Mouse (Mus musculus): Measurements from ENCODE around the gene Rnase13. TPM values are rescaled to one million over a fixed set of nuclear protein-coding genes. Genes with fewer than 3 reads are reported as not detected.

Rnase13 gene
- polyA plus RNA-seq (2015; fragmentation: Nextera tagmentation; extraction: Ambion mirVana) = not detected in 2 replicates

- no peaks in the 10 kb centered on the region for H3K27me3 ChIP-seq
- 84% methylated on average over 7 of the region's 7 CpGs for WGBS
- no peak for ATAC-seq (ENCODE audit: insufficient number of reproducible peaks, insufficient read depth, low FRiP score, low TSS enrichment, low read depth)
- H3K27ac ChIP-seq = peak within 1 kb of the TSS; percentile 33; the same call in 1 of the 2 replicates
- H3K4me1 ChIP-seq = peaks cover 22% of the 10 kb centered on the region
- no peak within 1 kb of the TSS for H3K4me2 ChIP-seq
- H3K36me3 ChIP-seq = no peaks in the 10 kb centered on the region
- H3K4me3 ChIP-seq = no peak within 1 kb of the TSS
- H3K9me3 ChIP-seq = no peaks in the 10 kb centered on the region
- H3K9ac ChIP-seq = no peak within 1 kb of the TSS
These were observed at the start of gene Rnase13 for GRCm38 (mm10) chr14:51922571-51922865. Rnase13 (minus strand) TSS chr14:51922773.

DNA sequence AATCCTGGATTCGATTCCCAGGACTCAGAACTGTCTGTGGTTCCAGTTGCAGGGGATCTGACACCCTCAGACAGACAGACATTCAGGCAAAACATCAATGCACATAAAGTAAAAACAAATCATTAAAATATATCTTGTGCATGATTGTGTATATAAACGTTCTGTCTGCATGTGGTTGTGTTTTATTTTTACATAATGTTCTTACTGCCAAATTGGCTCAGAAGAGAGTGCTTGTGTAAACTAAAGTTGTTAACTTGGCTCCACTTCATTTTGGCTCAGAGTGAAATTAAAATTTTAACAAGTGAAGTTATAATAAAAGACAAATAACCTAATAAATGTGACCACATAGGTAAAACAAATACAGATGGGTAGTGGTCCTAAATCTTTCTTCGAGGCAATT lies 44.8 kb upstream of the Rnase13 start:
- Histone ChIP-seq H3K4me2 (no peak overlapping the region), H3K9me3 (no peaks in the 10 kb centered on the region), H3K27me3 (no peaks in the 10 kb centered on the region), H3K9ac (no peak overlapping the region), H3K27ac (no peak overlapping the region), H3K4me3 (no peak overlapping the region), H3K4me1 (no peaks in the 10 kb centered on the region), H3K36me3 (no peaks in the 10 kb centered on the region)
- WGBS = 82% methylated on average over 3 of the region's 3 CpGs
- ATAC-seq (ENCODE audit: insufficient number of reproducible peaks, insufficient read depth, low FRiP score, low TSS enrichment, low read depth) = no peak

- H3K27ac ChIP-seq = no peak overlapping the region
- no peaks in the 10 kb centered on the region for H3K27me3 ChIP-seq
- no peaks in the 10 kb centered on the region for H3K4me1 ChIP-seq
- WGBS = 95% methylated on average over 2 of the region's 2 CpGs
- no peak for ATAC-seq (ENCODE audit: insufficient number of reproducible peaks, insufficient read depth, low FRiP score, low TSS enrichment, low read depth)
- H3K36me3 ChIP-seq = no peaks in the 10 kb centered on the region
- H3K9me3 ChIP-seq = no peaks in the 10 kb centered on the region
- H3K9ac ChIP-seq = no peak overlapping the region
- no peak overlapping the region for H3K4me2 ChIP-seq
- H3K4me3 ChIP-seq = no peak overlapping the region
These were observed 37.7 kb upstream of the Rnase13 start for GRCm38 (mm10) chr14:51960316-51960715.

- WGBS = 80% methylated on average over 6 of the region's 6 CpGs
- Histone ChIP-seq H3K27ac (no peak overlapping the region), H3K4me2 (no peak overlapping the region), H3K9ac (no peak overlapping the region), H3K27me3 (no peaks in the 10 kb centered on the region), H3K36me3 (no peaks in the 10 kb centered on the region), H3K4me1 (peaks cover 13% of the 10 kb centered on the region), H3K4me3 (no peak overlapping the region), H3K9me3 (0 out of 2 replicates have a peak, but pooled peaks cover 3% of the 10 kb centered on the region)
- no peak for ATAC-seq (ENCODE audit: insufficient number of reproducible peaks, insufficient read depth, low FRiP score, low TSS enrichment, low read depth)
These were observed 20.8 kb upstream of the Rnase13 start for GRCm38 (mm10) chr14:51943336-51943735.

GRCm38 (mm10) chr14:51942236-51942635 lies 19.7 kb upstream of the Rnase13 start:
- no peak overlapping the region for H3K9ac ChIP-seq
- no peaks in the 10 kb centered on the region for H3K36me3 ChIP-seq
- no peak overlapping the region for H3K4me3 ChIP-seq
- ATAC-seq (ENCODE audit: insufficient number of reproducible peaks, insufficient read depth, low FRiP score, low TSS enrichment, low read depth) = no peak
- 41% methylated on average over 7 of the region's 7 CpGs for whole genome bisulfite sequencing
- peaks cover 13% of the 10 kb centered on the region for H3K4me1 ChIP-seq
- H3K27me3 ChIP-seq = no peaks in the 10 kb centered on the region
- 0 out of 2 replicates have a peak, but pooled peaks cover 8% of the 10 kb centered on the region for H3K9me3 ChIP-seq
- no peak overlapping the region for H3K27ac ChIP-seq
- H3K4me2 ChIP-seq = no peak overlapping the region

DNA sequence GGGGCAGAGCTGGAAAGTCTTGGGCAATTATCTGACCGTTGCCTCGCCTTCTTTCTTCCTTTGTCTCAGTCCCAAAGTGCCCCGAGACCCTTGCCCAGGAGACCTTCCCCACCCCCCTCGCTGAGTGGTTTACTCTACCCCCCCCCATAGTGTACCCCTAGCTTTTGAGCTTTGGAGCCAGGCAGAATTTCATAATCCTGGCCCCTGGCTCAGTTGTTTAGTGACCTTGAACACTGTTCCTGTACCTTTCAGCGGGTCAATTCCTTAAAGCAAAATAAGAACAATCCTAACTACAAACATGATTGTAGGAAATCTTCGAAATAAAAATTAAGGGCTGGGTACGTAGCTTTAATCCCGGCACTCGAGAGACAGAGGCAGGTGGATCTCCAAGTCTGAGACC lies 19.0 kb upstream of the Rnase13 start:
- ATAC-seq (ENCODE audit: insufficient number of reproducible peaks, insufficient read depth, low FRiP score, low TSS enrichment, low read depth) = no peak
- H3K4me3 ChIP-seq = no peak overlapping the region

DNA sequence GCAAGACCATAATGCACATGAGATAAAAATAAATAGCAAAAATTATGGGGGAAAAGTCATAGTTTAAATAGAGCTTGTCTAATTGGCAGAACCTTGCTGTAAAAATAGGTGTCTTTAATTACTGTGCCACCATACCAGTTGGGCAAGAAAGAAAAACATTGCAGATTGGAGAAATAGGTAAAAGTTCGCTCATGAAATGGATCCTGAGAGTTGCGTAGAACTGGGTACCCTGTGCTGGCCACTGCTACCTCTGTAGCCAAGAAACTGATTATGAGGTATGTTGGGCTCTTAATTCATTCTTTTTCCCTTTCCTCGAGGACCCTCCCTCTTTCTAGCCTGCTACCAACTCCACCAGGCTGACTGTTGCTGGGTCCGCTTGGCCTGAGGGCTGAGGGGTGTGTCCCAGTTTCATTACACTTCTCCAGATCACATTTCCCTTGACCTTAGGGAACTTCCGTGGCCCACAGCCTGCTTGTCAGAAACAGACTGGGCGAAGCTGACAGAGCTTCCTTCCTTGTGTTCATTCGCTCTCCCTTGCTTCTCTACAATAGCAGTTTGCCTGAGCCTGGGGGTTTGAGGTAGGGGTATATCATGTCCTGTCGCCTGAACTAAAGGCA lies 18.5 kb upstream of the Rnase13 start:
- H3K4me2 ChIP-seq = no peak overlapping the region
- H3K27me3 ChIP-seq = no peaks in the 10 kb centered on the region
- 17% methylated on average over 8 of the region's 8 CpGs for WGBS
- peaks cover 13% of the 10 kb centered on the region for H3K4me1 ChIP-seq
- peak overlapping the region; percentile 2; the same call in 1 of the 2 replicates for H3K9ac ChIP-seq
- no peak overlapping the region for H3K4me3 ChIP-seq
- no peaks in the 10 kb centered on the region for H3K36me3 ChIP-seq
- no peak overlapping the region for H3K27ac ChIP-seq
- ATAC-seq (ENCODE audit: insufficient number of reproducible peaks, insufficient read depth, low FRiP score, low TSS enrichment, low read depth) = no peak
- H3K9me3 ChIP-seq = 0 out of 2 replicates have a peak, but pooled peaks cover 8% of the 10 kb centered on the region

More for the DNA sequence above, 19.0 kb upstream of the Rnase13 start:
- 43% methylated on average over 9 of the region's 9 CpGs for WGBS
- H3K4me1 ChIP-seq = peaks cover 13% of the 10 kb centered on the region
- H3K27me3 ChIP-seq = no peaks in the 10 kb centered on the region
- no peaks in the 10 kb centered on the region for H3K36me3 ChIP-seq
- H3K9me3 ChIP-seq = 0 out of 2 replicates have a peak, but pooled peaks cover 8% of the 10 kb centered on the region
- no peak overlapping the region for H3K27ac ChIP-seq
- no peak overlapping the region for H3K4me2 ChIP-seq
- peak overlapping the region; percentile 2; the same call in 1 of the 2 replicates for H3K9ac ChIP-seq

- H3K27me3 ChIP-seq = no peaks in the 10 kb centered on the region
- no peak overlapping the region for H3K4me2 ChIP-seq
- H3K4me3 ChIP-seq = no peak overlapping the region
- ATAC-seq (ENCODE audit: insufficient number of reproducible peaks, insufficient read depth, low FRiP score, low TSS enrichment, low read depth) = no peak
- H3K9me3 ChIP-seq = 0 out of 2 replicates have a peak, but pooled peaks cover 8% of the 10 kb centered on the region
- no peaks in the 10 kb centered on the region for H3K36me3 ChIP-seq
- no peak overlapping the region for H3K9ac ChIP-seq
- WGBS = 84% methylated on average over 9 of the region's 9 CpGs
- H3K4me1 ChIP-seq = peaks cover 13% of the 10 kb centered on the region
- H3K27ac ChIP-seq = no peak overlapping the region
These were observed 16.4 kb upstream of the Rnase13 start for GRCm38 (mm10) chr14:51939005-51939404.

DNA sequence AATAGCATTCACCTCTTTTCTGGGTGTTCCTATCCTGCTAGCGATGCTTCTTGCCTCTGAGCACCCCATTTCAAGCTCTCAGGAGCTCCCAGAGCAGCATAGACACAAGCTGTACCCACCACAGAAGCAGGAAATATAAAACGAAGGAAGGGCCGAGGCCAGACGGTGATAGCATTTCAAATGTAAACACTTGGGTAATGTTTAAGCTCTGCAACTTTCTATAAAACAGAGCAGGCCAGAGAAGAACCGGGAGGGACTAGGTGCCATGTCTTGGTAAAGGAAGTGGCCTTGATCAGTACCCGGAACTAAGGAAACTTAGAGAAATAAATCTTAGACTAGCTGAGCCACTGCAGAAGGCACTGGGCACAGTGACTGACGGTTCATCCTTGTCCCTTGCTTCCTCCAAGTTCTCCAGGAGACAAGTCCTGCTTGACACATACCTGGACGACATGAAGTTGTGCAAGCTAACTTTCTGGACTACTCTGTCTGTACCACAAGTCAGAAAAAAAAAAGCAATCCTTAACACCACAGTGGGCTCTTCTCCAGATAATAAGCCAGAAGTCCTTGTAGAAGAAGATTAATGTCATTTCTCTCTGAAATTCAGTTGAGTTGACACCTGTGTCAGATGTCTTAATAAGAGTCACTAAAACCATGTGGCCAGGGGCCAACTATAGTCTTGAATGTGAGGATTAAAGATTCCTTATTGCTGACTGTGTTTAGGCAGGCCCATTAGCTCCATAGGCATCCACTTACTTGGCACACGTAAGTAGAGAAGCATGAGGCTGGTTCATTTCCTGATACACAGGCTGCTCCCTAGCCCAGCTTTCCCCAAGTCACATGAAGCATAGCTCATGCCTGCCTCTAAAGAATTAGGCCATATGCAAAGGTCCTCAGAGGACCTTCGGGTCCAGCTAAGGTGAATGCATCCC lies 9.8 kb upstream of the Rnase13 start:
- no peak overlapping the region for H3K4me3 ChIP-seq
- no peaks in the 10 kb centered on the region for H3K27me3 ChIP-seq
- 69% methylated on average over 10 of the region's 10 CpGs for WGBS
- ATAC-seq (ENCODE audit: insufficient number of reproducible peaks, insufficient read depth, low FRiP score, low TSS enrichment, low read depth) = peak; percentile 43; the same call in 1 of the 2 replicates
- peak overlapping the region; percentile 22; the same call in 1 of the 2 replicates for H3K27ac ChIP-seq
- H3K4me2 ChIP-seq = no peak overlapping the region
- no peaks in the 10 kb centered on the region; the same call in 1 of the 2 replicates for H3K4me1 ChIP-seq
- H3K9ac ChIP-seq = no peak overlapping the region
- H3K36me3 ChIP-seq = no peaks in the 10 kb centered on the region
- no peaks in the 10 kb centered on the region for H3K9me3 ChIP-seq

- ATAC-seq (ENCODE audit: insufficient number of reproducible peaks, insufficient read depth, low FRiP score, low TSS enrichment, low read depth) = peak; percentile 69; the same call in 1 of the 2 replicates
- H3K4me1 ChIP-seq = peaks cover 3% of the 10 kb centered on the region; the same call in 1 of the 2 replicates
- H3K27ac ChIP-seq = no peak overlapping the region
- H3K36me3 ChIP-seq = no peaks in the 10 kb centered on the region
- H3K27me3 ChIP-seq = no peaks in the 10 kb centered on the region
- H3K9me3 ChIP-seq = no peaks in the 10 kb centered on the region
- H3K9ac ChIP-seq = no peak overlapping the region
- no peak overlapping the region for H3K4me2 ChIP-seq
- 36% methylated on average over 5 of the region's 5 CpGs for WGBS
- no peak overlapping the region for H3K4me3 ChIP-seq
These were observed 8.3 kb upstream of the Rnase13 start for GRCm38 (mm10) chr14:51930824-51931223.

DNA sequence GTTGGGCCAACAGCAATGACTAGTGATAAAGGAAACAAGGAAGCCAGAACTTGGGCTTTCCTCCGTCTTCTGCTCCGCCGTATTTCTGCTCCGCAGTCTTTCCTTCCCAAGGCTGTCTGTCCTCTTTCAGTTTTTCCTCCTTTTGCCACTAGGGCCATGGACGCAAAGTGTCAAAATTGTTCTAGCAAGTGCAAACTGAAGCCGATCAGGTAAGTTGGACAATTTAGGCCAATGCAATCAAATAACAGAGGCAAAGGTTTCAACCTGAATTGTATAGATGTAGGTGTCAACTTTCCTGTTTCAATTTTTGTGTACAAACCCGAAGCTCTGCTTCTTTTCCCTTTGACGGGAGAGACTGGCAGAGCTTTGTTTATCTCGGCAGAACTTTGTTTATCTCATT lies 7.4 kb upstream of the Rnase13 start:
- 59% methylated on average over 9 of the region's 9 CpGs for WGBS

More for the DNA sequence above, 7.4 kb upstream of the Rnase13 start:
- Histone ChIP-seq H3K9ac (no peak overlapping the region; the same call in 1 of the 2 replicates), H3K27ac (no peak overlapping the region), H3K36me3 (no peaks in the 10 kb centered on the region), H3K27me3 (no peaks in the 10 kb centered on the region), H3K9me3 (no peaks in the 10 kb centered on the region), H3K4me3 (no peak overlapping the region), H3K4me1 (peaks cover 3% of the 10 kb centered on the region; the same call in 1 of the 2 replicates), H3K4me2 (no peak overlapping the region)
- no peak for ATAC-seq (ENCODE audit: insufficient number of reproducible peaks, insufficient read depth, low FRiP score, low TSS enrichment, low read depth)

Measured in embryonic facial prominence, embryonic 13.5 days (tissue).